Mouse (Mus musculus): ENCODE measurements around the gene Aif1. TPM values are rescaled to one million over a fixed set of nuclear protein-coding genes. Genes with fewer than 3 reads are reported as not detected.
A peak's percentile ranks its signal among the peaks of the same experiment; 100 is the strongest.

Gene Aif1
- polyA plus RNA-seq, 1 experiment from 2014 or later: 14.6 TPM

GRCm38 (mm10) chr17:35175382-35175781 is 486 bp downstream of the Aif1 start:
- Histone ChIP-seq H3K4me3 (no peak overlapping the region), H3K4me2 (no peak overlapping the region), H3K9ac (no peak overlapping the region), H3K4me1 (0 out of 2 replicates have a peak, but pooled peaks cover 11% of the 10 kb centered on the region), H3K27ac (no peak overlapping the region), H3K36me3 (no peaks in the 10 kb centered on the region), H3K9me3 (no peaks in the 10 kb centered on the region), H3K27me3 (no peaks in the 10 kb centered on the region)
- no peak for ATAC-seq (ENCODE audit: insufficient number of reproducible peaks, low FRiP score, low TSS enrichment, low read depth)
- WGBS: 77% methylated on average over 6 of the region's 6 CpGs

DNA sequence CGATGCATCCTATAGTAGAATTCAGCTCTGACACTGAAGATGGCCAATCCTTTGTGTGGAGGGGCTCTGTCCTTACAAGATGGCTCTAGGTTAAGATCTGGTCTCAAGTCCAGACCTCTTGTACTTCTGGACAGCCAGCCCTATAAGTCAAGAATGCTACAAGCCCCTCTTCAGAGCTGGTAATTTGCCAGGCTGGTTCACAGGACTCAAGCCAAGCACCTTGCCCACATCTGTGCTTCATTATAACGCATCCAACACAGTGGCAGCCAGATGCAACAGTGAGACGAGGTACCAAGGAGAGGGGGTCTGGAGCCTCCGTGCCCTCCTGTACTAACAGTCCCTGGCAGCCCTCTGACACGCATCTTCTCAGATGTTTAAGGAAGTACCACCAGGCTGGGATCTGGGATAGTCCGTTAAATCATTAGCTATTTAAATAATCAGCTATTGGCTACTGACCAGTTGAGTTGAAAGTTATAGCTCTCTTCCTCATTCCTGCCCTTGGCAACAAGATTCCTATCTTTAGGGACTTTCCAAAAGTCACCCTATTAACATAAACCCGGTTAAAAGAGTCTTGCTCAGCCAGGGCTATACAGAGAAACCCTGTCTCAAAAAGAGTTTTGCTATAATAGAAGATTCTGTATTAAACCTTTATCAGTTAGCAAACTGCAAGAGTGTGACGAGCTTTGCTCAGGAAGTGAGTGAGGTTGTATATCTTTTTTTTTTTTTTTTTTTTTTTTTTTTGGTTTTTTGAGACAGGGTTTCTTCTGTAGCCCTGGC is 1.5 kb downstream of the Aif1 start:
- Histone ChIP-seq H3K27ac (peak overlapping the region; percentile 18; the same call in 1 of the 2 replicates), H3K36me3 (no peaks in the 10 kb centered on the region), H3K4me3 (no peak overlapping the region), H3K27me3 (no peaks in the 10 kb centered on the region), H3K4me1 (0 out of 2 replicates have a peak, but pooled peaks cover 11% of the 10 kb centered on the region), H3K4me2 (no peak overlapping the region), H3K9ac (no peak overlapping the region), H3K9me3 (no peaks in the 10 kb centered on the region)
- no peak for ATAC-seq (ENCODE audit: insufficient number of reproducible peaks, low FRiP score, low TSS enrichment, low read depth)
- 30% methylated on average over 8 of the region's 8 CpGs for WGBS

DNA sequence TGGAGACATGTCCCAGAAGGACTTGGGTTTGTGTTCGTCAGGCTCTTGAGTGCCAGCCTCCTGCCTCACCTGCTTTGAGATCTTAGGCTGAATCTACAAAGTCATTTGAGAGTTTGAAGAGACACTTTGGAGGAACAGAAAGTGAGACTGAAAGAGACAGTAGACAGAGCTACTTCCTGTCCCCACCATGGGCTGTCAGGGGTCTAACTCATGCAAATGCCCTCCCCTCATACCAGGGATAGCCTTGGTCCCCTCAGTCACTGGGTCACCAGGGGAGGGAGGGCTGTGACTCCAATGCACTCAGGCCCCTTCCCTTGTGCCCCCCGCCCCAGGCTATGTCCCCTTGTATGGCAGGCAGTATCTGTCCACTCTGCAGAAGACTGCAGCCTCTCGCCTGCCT is 2.5 kb downstream of the Aif1 start:
- no peak overlapping the region for H3K4me3 ChIP-seq
- no peaks in the 10 kb centered on the region for H3K27me3 ChIP-seq
- 61% methylated on average over 3 of the region's 3 CpGs for WGBS
- ATAC-seq (ENCODE audit: insufficient number of reproducible peaks, low FRiP score, low TSS enrichment, low read depth): no peak
- H3K9me3 ChIP-seq: no peaks in the 10 kb centered on the region
- H3K4me2 ChIP-seq: no peak overlapping the region
- H3K27ac ChIP-seq: peak overlapping the region; percentile 18; the same call in 1 of the 2 replicates
- 0 out of 2 replicates have a peak, but pooled peaks cover 11% of the 10 kb centered on the region for H3K4me1 ChIP-seq
- H3K9ac ChIP-seq: no peak overlapping the region
- no peaks in the 10 kb centered on the region for H3K36me3 ChIP-seq

DNA sequence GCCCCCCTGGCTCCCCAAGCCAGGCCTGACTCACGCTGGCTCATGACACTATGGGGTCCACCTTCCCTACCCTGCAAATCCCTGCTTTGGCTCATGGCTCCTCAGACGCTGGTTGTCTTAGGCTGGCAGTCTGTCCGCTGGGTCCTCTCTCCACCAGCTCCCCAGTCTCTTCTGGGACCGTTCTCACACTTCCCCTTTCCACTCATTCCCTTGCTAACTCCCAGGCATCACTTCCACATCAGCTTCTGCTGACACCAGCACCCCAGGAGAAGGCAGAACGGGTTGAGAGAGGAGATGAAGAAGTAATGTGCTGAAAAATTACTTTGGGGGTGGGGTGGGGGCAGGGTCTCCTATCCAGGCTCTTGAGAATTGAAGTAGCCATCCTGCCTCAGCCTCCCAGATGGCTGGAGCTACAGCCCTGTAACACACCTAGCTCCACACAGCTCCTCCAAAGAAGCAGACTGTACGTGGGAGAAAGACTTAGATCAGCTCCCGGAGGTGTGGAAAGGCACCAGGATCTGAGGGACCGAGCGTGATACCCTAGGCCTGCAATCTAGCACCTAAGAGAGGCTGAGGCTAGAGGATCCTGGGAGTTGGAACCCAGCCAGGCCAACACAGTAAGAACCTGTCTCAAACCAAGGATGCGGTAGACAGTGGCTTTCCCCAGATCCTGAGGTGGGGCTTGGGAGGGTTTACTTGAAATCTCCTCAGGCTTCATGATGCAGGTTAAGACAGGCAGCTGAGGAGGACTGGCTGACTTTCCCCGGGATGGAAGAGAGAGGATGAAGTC is 3.2 kb downstream of the Aif1 start:
- Histone ChIP-seq H3K27ac (peak overlapping the region; percentile 33; the same call in 1 of the 2 replicates), H3K36me3 (no peaks in the 10 kb centered on the region), H3K4me1 (0 out of 2 replicates have a peak, but pooled peaks cover 11% of the 10 kb centered on the region), H3K4me2 (no peak overlapping the region), H3K9ac (no peak overlapping the region), H3K27me3 (no peaks in the 10 kb centered on the region), H3K9me3 (no peaks in the 10 kb centered on the region), H3K4me3 (no peak overlapping the region)
- 61% methylated on average over 11 of the region's 11 CpGs for WGBS
- ATAC-seq (ENCODE audit: insufficient number of reproducible peaks, low FRiP score, low TSS enrichment, low read depth): no peak

- H3K36me3 ChIP-seq: no peaks in the 10 kb centered on the region
- no peak overlapping the region for H3K4me2 ChIP-seq
- H3K9me3 ChIP-seq: no peaks in the 10 kb centered on the region
- no peak for ATAC-seq (ENCODE audit: insufficient number of reproducible peaks, low FRiP score, low TSS enrichment, low read depth)
- H3K27ac ChIP-seq: no peak overlapping the region
- no peaks in the 10 kb centered on the region for H3K27me3 ChIP-seq
- 18% methylated on average over 4 of the region's 4 CpGs for WGBS
- H3K4me1 ChIP-seq: peaks cover 12% of the 10 kb centered on the region; the same call in 1 of the 2 replicates
- H3K4me3 ChIP-seq: no peak overlapping the region
- H3K9ac ChIP-seq: no peak overlapping the region
Measured at GRCm38 (mm10) chr17:35168541-35169207, 7.2 kb downstream of the Aif1 start.

DNA sequence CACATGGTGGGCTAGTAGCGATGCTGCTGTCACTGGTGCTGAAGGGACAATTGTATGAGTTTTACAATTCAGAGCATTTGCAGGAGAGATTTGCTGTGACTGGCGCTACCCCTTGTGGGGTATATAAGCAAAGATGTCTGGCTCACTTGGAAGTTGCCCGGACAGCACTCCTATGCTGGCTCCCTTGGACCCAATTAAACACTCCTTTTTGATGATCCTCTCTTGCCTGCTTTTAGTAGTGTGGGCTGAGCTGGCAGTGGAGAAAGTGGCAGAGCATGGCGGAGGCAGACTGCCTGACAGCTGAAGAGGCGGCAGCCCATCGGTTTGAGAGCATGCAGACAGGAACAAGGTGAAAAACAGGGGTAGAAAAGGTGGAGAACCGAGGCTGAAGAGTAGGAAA is 8.1 kb downstream of the Aif1 start:
- ATAC-seq (ENCODE audit: insufficient number of reproducible peaks, low FRiP score, low TSS enrichment, low read depth): no peak
- Histone ChIP-seq H3K9ac (no peak overlapping the region), H3K4me1 (peaks cover 15% of the 10 kb centered on the region), H3K4me3 (no peak overlapping the region), H3K4me2 (no peak overlapping the region), H3K9me3 (no peaks in the 10 kb centered on the region), H3K27ac (no peak overlapping the region), H3K36me3 (no peaks in the 10 kb centered on the region), H3K27me3 (no peaks in the 10 kb centered on the region)
- 86% methylated on average over 7 of the region's 7 CpGs for WGBS

GRCm38 (mm10) chr17:35166352-35167035 is 9.4 kb downstream of the Aif1 start:
- no peak overlapping the region for H3K9ac ChIP-seq
- no peak overlapping the region for H3K4me2 ChIP-seq
- peaks cover 10% of the 10 kb centered on the region for H3K36me3 ChIP-seq
- no peaks in the 10 kb centered on the region for H3K27me3 ChIP-seq
- peak overlapping the region; percentile 99; the same call in 1 of the 2 replicates for H3K27ac ChIP-seq
- WGBS: 69% methylated on average over 8 of the region's 8 CpGs
- no peak for ATAC-seq (ENCODE audit: insufficient number of reproducible peaks, low FRiP score, low TSS enrichment, low read depth)
- H3K4me3 ChIP-seq: no peak overlapping the region
- H3K4me1 ChIP-seq: peaks cover 28% of the 10 kb centered on the region
- H3K9me3 ChIP-seq: no peaks in the 10 kb centered on the region

DNA sequence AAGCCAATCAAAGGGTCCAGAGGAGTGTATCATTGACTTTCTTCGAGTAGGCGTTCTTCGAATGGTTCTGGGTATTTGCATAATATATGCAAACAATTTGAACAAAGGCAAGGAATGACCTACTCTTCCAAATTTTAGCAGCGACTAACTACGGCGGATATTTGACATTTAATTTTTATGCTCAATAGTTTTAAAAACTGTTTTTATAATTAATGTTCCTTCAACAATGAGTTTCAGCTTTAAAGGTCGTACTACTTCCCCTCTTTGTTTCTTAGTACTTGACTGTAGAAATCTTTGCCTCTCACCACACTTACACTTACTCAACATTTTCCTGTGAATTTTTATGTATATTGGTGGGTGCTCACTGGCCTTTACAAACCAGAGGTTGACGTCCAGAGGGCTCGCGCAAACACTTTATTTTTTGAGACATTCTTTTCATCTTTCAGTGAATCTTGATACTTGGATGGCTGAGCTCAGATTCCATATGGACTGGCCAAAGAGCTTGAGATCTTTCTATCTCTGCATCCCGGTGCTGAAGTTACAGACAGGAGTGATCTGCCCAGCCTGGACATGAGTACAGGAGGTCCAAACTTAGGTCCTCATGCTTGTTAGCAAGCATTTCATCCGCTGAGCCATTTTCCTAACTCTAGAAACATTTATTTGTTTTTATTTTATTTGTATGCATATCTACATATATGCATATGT is 10.3 kb downstream of the Aif1 start:
- Histone ChIP-seq H3K27me3 (no peaks in the 10 kb centered on the region), H3K4me2 (peak overlapping the region; percentile 48), H3K9ac (peak overlapping the region; percentile 39; the same call in 1 of the 2 replicates), H3K4me3 (peak overlapping the region; percentile 100), H3K36me3 (peaks cover 18% of the 10 kb centered on the region), H3K4me1 (peaks cover 35% of the 10 kb centered on the region), H3K27ac (peak overlapping the region; percentile 99), H3K9me3 (no peaks in the 10 kb centered on the region)
- ATAC-seq (ENCODE audit: insufficient number of reproducible peaks, low FRiP score, low TSS enrichment, low read depth): no peak
- 19% methylated on average over 12 of the region's 12 CpGs for WGBS

DNA sequence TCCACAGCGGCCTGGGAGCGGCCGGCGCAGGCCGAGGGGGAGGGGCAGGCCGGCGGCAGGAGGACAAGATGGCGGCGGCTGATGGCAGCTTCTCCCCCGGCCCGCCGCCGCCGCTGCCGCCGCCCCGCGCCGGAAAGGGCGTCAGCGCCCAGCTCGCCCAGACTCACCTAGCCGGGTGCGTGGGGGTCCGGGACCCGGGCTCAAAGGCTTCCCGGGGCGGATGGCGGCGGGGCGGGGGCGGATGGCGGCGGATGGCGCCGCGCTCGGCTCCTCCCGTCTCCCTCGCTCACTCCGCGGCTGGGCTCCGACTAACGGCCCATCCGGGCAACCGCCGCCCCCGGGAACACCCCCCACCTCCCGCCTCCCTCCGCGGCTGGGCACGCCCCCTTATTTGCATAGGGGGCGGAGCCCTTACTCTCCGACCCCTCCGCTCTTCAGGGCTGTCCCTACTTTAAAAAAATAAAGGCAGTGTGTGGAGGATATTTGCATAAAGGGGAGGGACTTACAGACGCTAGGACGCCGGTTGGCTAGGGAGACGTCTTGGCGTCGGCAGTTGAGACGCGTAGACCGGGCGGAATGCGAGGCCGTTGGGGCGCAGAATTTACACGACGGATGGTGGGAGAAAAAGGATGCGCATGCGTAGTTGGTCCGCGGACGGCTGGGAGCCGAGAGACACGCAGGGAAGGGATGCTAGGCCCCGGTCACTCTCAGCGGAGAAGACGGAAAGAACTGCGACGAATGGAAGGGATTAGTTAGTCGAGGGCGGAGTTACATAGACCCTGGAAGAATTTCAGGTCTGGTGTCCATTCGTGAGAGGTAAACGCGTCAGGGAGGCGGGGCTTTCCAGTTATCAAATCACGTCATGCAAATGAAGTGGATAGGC is 11.1 kb downstream of the Aif1 start, which contains the start of gene Prrc2a:
TSS of gene Prrc2a (minus strand) at position 330 of the 883 bp plus-strand sequence.
- Histone ChIP-seq H3K36me3 (peaks cover 26% of the 10 kb centered on the region), H3K27ac (peak within 1 kb of the TSS; percentile 99), H3K9me3 (no peaks in the 10 kb centered on the region), H3K9ac (peak within 1 kb of the TSS; percentile 100), H3K27me3 (no peaks in the 10 kb centered on the region), H3K4me1 (peaks cover 35% of the 10 kb centered on the region), H3K4me3 (peak within 1 kb of the TSS; percentile 100), H3K4me2 (peak within 1 kb of the TSS; percentile 74)
- under 1% methylated on average over 67 of the region's 89 CpGs for WGBS
- ATAC-seq (ENCODE audit: insufficient number of reproducible peaks, low FRiP score, low TSS enrichment, low read depth): peak; percentile 97

GRCm38 (mm10) chr17:35164218-35164567 is 11.7 kb downstream of the Aif1 start:
- peak overlapping the region; percentile 100 for H3K9ac ChIP-seq
- no peak for ATAC-seq (ENCODE audit: insufficient number of reproducible peaks, low FRiP score, low TSS enrichment, low read depth)
- peak overlapping the region; percentile 96 for H3K27ac ChIP-seq
- H3K27me3 ChIP-seq: no peaks in the 10 kb centered on the region
- peaks cover 33% of the 10 kb centered on the region for H3K36me3 ChIP-seq
- no peaks in the 10 kb centered on the region for H3K9me3 ChIP-seq
- H3K4me1 ChIP-seq: peaks cover 35% of the 10 kb centered on the region
- H3K4me3 ChIP-seq: peak overlapping the region; percentile 100
- peak overlapping the region; percentile 74 for H3K4me2 ChIP-seq
- WGBS: 0% methylated on average over 25 of the region's 28 CpGs
